Comparison of ENCODE assay signal across 7 mouse cellular contexts in the genomic region with DNA sequence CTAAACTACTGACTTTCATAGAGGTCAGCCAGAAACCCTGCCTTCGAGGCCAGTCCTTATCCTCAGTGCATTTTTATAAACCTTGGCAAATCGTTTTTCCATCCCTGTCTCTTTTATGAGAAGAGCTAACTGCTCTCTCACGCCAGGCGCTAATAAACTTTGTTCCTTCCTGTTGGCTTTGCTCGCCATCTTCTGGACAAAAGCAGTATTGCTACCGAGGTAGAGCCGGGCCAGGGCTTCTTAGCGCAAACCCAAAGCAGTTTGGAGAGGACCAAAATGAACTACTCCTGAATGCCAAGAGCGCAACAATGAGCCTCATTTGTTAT. TPM values are rescaled to one million over a fixed set of nuclear protein-coding genes. Genes with fewer than 3 reads are reported as not detected.
DNase-seq lines count a peak whose midpoint lies in the region; ATAC-seq and TF ChIP-seq lines count a peak whose summit lies in the region.

No protein-coding gene starts in this region.

- peaks cover 2% of the 10 kb centered on the region; the same call in 1 of the 2 replicates for H3K4me1 ChIP-seq in cortical plate, adult 2 months (ENCODE audit: control insufficient read depth, insufficient read depth, low read length)
- peaks cover 8% of the 10 kb centered on the region; the same call in 1 of the 2 replicates for H3K4me1 ChIP-seq in intestine, embryonic 15.5 days (replicated peaks)
- peaks cover 20% of the 10 kb centered on the region for H3K4me1 ChIP-seq in midbrain, embryonic 15.5 days
- H3K4me1 ChIP-seq in spleen, adult 2 months (ENCODE audit: control insufficient read depth, insufficient read depth, insufficient read length), result peaks cover 2% of the 10 kb centered on the region; the same call in 1 of the 2 replicates

- H3K27ac ChIP-seq in cortical plate, adult 2 months (ENCODE audit: insufficient read depth, low read length), result no peak overlapping the region
- H3K27ac ChIP-seq in intestine, embryonic 15.5 days, result no peak overlapping the region
- H3K27ac ChIP-seq in midbrain, embryonic 15.5 days, result peak overlapping the region; percentile 46
- no peak overlapping the region for H3K27ac ChIP-seq in spleen, adult 2 months (ENCODE audit: insufficient read depth, low read length)

- no peak overlapping the region for H3K4me3 ChIP-seq in cortical plate, adult 2 months (ENCODE audit: insufficient read depth, low read length)
- H3K4me3 ChIP-seq in intestine, embryonic 15.5 days (replicated peaks), result no peak overlapping the region
- no peak overlapping the region for H3K4me3 ChIP-seq in midbrain, embryonic 15.5 days
- no peak overlapping the region for H3K4me3 ChIP-seq in spleen, adult 2 months (ENCODE audit: extremely low read depth, insufficient read depth, insufficient read length)

- ATAC-seq in intestine, embryonic 15.5 days, result peak; percentile 65
- peak; percentile 46; the same call in 1 of the 2 replicates for ATAC-seq in midbrain, embryonic 15.5 days (replicated peaks)

- no peak for TF ChIP-seq POLR2A in cortical plate, adult 2 months (IDR thresholded peaks at IDR 0.05; ENCODE audit: extremely low read depth, insufficient read depth, low read length)
- TF ChIP-seq POLR2A in spleen, adult 2 months (IDR thresholded peaks at IDR 0.05; ENCODE audit: low read depth, low read length), result no peak

- H3K9me3 ChIP-seq in intestine, embryonic 15.5 days, result no peaks in the 10 kb centered on the region
- no peaks in the 10 kb centered on the region for H3K9me3 ChIP-seq in midbrain, embryonic 15.5 days

- H3K27me3 ChIP-seq in intestine, embryonic 15.5 days (replicated peaks), result no peaks in the 10 kb centered on the region; the same call in 1 of the 2 replicates
- H3K27me3 ChIP-seq in midbrain, embryonic 15.5 days (replicated peaks), result no peaks in the 10 kb centered on the region; the same call in 1 of the 2 replicates
- no peaks in the 10 kb centered on the region for H3K27me3 ChIP-seq in spleen, adult 2 months (ENCODE audit: control insufficient read depth, insufficient read depth, low read length)

- no peak overlapping the region for H3K4me2 ChIP-seq in intestine, embryonic 15.5 days (replicated peaks)
- peak overlapping the region; percentile 3; the same call in 1 of the 2 replicates for H3K4me2 ChIP-seq in midbrain, embryonic 15.5 days

- peak; percentile 76 to 82 for DNase-seq in adrenal gland, adult 18-20 months (ENCODE audit: low spot score in 2 of 2)
- peak; percentile 61 for DNase-seq in gastrocnemius, postnatal 25 days
- peak; percentile 84 to 89 for DNase-seq in left cerebral cortex, postnatal 25 days (ENCODE audit: low spot score in 2 of 2)
- DNase-seq in spleen, adult 2 months (ENCODE audit: low read depth in 1 of 2, low spot score in 2 of 2), result peak; percentile 31 to 67

- no peaks in the 10 kb centered on the region for H3K36me3 ChIP-seq in intestine, embryonic 15.5 days
- H3K36me3 ChIP-seq in midbrain, embryonic 15.5 days (replicated peaks), result no peaks in the 10 kb centered on the region
- H3K36me3 ChIP-seq in spleen, adult 2 months (ENCODE audit: control insufficient read depth, insufficient read depth, low read length), result no peaks in the 10 kb centered on the region

- 4% methylated on average over 9 of the region's 9 CpGs for WGBS in intestine, embryonic 15.5 days
- 3% methylated on average over 9 of the region's 9 CpGs for WGBS in midbrain, embryonic 15.5 days
- WGBS in spleen, adult 2 months, result 5% methylated on average over 9 of the region's 9 CpGs

- TF ChIP-seq CTCF in cortical plate, adult 2 months (IDR thresholded peaks at IDR 0.05; ENCODE audit: extremely low read depth, insufficient read depth, low read length), result peak; percentile 94
- peak; percentile 78; the same call in 1 of the 2 replicates for TF ChIP-seq CTCF in spleen, adult 2 months (IDR thresholded peaks at IDR 0.05; ENCODE audit: extremely low read depth, insufficient read depth, insufficient read length, insufficient replicate concordance)

- intact Hi-C loops in left cerebral cortex, postnatal 25 days (cut with DNase I), result loop anchor here (1.0 to 5.0 kb wide), 5 partner anchors 84 to 744 kb away; no protein-coding TSS in a partner anchor

- no peak overlapping the region for H3K9ac ChIP-seq in intestine, embryonic 15.5 days
- no peak overlapping the region for H3K9ac ChIP-seq in midbrain, embryonic 15.5 days

RNA-seq across cellular contexts. Expression of a gene that starts 11.0 kb away (rescaled TPM):
- not detected for total RNA-seq in adrenal gland, adult 18-20 months (2021)
- not detected in 2 replicates for polyA plus RNA-seq in cortical plate, adult 2 months (2012; rRNA removed)
- not detected for total RNA-seq in gastrocnemius, postnatal 25 days (2021)
- polyA plus RNA-seq in intestine, embryonic 15.5 days (2015; fragmentation: Nextera tagmentation; extraction: Ambion mirVana), result not detected in 2 replicates
- total RNA-seq in left cerebral cortex, postnatal 25 days (2021), result not detected
- polyA plus RNA-seq in midbrain, embryonic 15.5 days (2015; fragmentation: Nextera tagmentation; extraction: Ambion mirVana), result not detected in 2 replicates
- not detected in 2 replicates for polyA plus RNA-seq in spleen, adult 2 months (2012; rRNA removed)

RNA-seq across cellular contexts. Expression of a gene that starts 41.6 kb away (rescaled TPM):
- total RNA-seq in adrenal gland, adult 18-20 months (2021), result not detected
- not detected in 2 replicates for polyA plus RNA-seq in cortical plate, adult 2 months (2012; rRNA removed)
- not detected for total RNA-seq in gastrocnemius, postnatal 25 days (2021)
- not detected in 2 replicates for polyA plus RNA-seq in intestine, embryonic 15.5 days (2015; fragmentation: Nextera tagmentation; extraction: Ambion mirVana)
- total RNA-seq in left cerebral cortex, postnatal 25 days (2021), result under 1 TPM in 1 of 2 experiments, not detected in 1; 0.37 TPM
- not detected in 2 replicates for polyA plus RNA-seq in midbrain, embryonic 15.5 days (2015; fragmentation: Nextera tagmentation; extraction: Ambion mirVana)
- not detected in 2 replicates for polyA plus RNA-seq in spleen, adult 2 months (2012; rRNA removed)

RNA-seq across cellular contexts. Expression of a gene that starts 56.8 kb away (rescaled TPM):
- 100 to 1,000 TPM; 106 to 145 TPM for total RNA-seq in adrenal gland, adult 18-20 months (2021)
- polyA plus RNA-seq in cortical plate, adult 2 months (2012; rRNA removed), result 26.5 and 26.8 TPM in 2 replicates
- 100 to 1,000 TPM; 197 to 201 TPM for total RNA-seq in gastrocnemius, postnatal 25 days (2021)
- polyA plus RNA-seq in intestine, embryonic 15.5 days (2015; fragmentation: Nextera tagmentation; extraction: Ambion mirVana), result 11.2 and 11.6 TPM in 2 replicates
- total RNA-seq in left cerebral cortex, postnatal 25 days (2021), result 10 to 100 TPM; 29.5 to 43.8 TPM
- polyA plus RNA-seq in midbrain, embryonic 15.5 days (2015; fragmentation: Nextera tagmentation; extraction: Ambion mirVana), result 5.6 and 7.0 TPM in 2 replicates
- polyA plus RNA-seq in spleen, adult 2 months (2012; rRNA removed), result 18.7 and 22.8 TPM in 2 replicates
